Mouse (Mus musculus) MEL (cell line): ENCODE results near the gene Cpeb2. TPM values are rescaled to one million over a fixed set of nuclear protein-coding genes. Genes with fewer than 3 reads are reported as not detected.

Experiments
- DNase-seq: peaks from one replicate; pipeline ENCODE4 v3.0.0; 2011; ENCODE audit warnings: low read depth, low spot score
- H3K27ac ChIP-seq: 2 replicates; pipeline ENCODE4 v1.5.1; 2012; ENCODE audit warnings: low read depth, mild to moderate bottlenecking, control low read depth, low read length, moderate library complexity; ENCODE audit not compliant: control insufficient read depth
- H3K27me3 ChIP-seq, 2 experiments: fragments of 150-350 bp in 1 of 2; sonication (generic) in 1 of 2; 2 replicates each; pipeline ENCODE4 v1.6.1; 2012; ENCODE audit warnings: low read length in 2 of 2, mild to moderate bottlenecking in 2 of 2, improper control_type of control experiment in 1 of 2, moderate library complexity in 1 of 2; ENCODE audit not compliant: insufficient read depth in 2 of 2, control insufficient read depth in 1 of 2
- H3K36me3 ChIP-seq, 2 experiments: 2 replicates each; pipeline ENCODE4 v1.6.1; 2012 to 2014; ENCODE audit warnings: low read length in 2 of 2, improper control_type of control experiment in 1 of 2, inconsistent platforms in 1 of 2, mild to moderate bottlenecking in 1 of 2; ENCODE audit not compliant: insufficient read depth in 2 of 2, control insufficient read depth in 1 of 2
- H3K4me1 ChIP-seq, 2 experiments: fragments of 150-350 bp in 1 of 2; sonication (generic) in 1 of 2; 2 replicates each; pipeline ENCODE4 v1.6.1; 2012; ENCODE audit warnings: low read length in 2 of 2, improper control_type of control experiment in 1 of 2, mild to moderate bottlenecking in 1 of 2; ENCODE audit not compliant: insufficient read depth in 2 of 2, control insufficient read depth in 1 of 2
- H3K4me3 ChIP-seq, 2 experiments: fragments of 150-350 bp in 1 of 2; sonication (generic) in 1 of 2; 2 replicates each; pipeline ENCODE4 v1.5.1; 2012; ENCODE audit warnings: low read depth in 2 of 2, low read length in 2 of 2, mild to moderate bottlenecking in 2 of 2, moderate library complexity in 2 of 2, control low read depth in 1 of 2, improper control_type of control experiment in 1 of 2; ENCODE audit not compliant: control insufficient read depth in 1 of 2, insufficient read depth in 1 of 2
- H3K79me2 ChIP-seq: 2 replicates; pipeline ENCODE4 v1.6.1; 2012; ENCODE audit warnings: mild to moderate bottlenecking, low read length, moderate library complexity; ENCODE audit not compliant: control insufficient read depth, poor library complexity, insufficient read depth
- H3K9ac ChIP-seq: 2 replicates; pipeline ENCODE4 v1.6.1; 2012; ENCODE audit warnings: low read depth, mild to moderate bottlenecking, control low read depth, low read length, moderate library complexity; ENCODE audit not compliant: control insufficient read depth, poor library complexity, severe bottlenecking
- H3K9me3 ChIP-seq: fragments of 150-350 bp; sonication (generic); replicated peaks from 2 replicates; pipeline ENCODE4 v1.6.1; 2012; ENCODE audit warnings: mild to moderate bottlenecking, low read length, improper control_type of control experiment, moderate library complexity; ENCODE audit not compliant: insufficient read depth
- CHD1 ChIP-seq: IDR thresholded peaks from 2 replicates; pipeline ENCODE4 v1.6.1; 2012; ENCODE audit warnings: low read depth, mild to moderate bottlenecking, inconsistent platforms, low read length, improper control_type of control experiment
- CHD2 ChIP-seq: IDR thresholded peaks from 2 replicates; pipeline ENCODE4 v1.6.1; 2011; ENCODE audit warnings: low read length, improper control_type of control experiment
- CTCF ChIP-seq, 3 experiments: IDR thresholded peaks in 2 of 3; conservative IDR thresholded peaks in 1 of 3; 2 replicates each; pipeline ENCODE4 v1.5.1; 2011 to 2012; ENCODE audit warnings: low read length in 3 of 3, low read depth in 2 of 3, mild to moderate bottlenecking in 2 of 3, improper control_type of control experiment in 1 of 3, inconsistent platforms in 1 of 3, mixed read lengths in 1 of 3, moderate library complexity in 1 of 3; ENCODE audit not compliant: control insufficient read depth in 1 of 3, insufficient read depth in 1 of 3, poor library complexity in 1 of 3, severe bottlenecking in 1 of 3
- E2F4 ChIP-seq: IDR thresholded peaks from 2 replicates; pipeline ENCODE4 v1.6.1; 2011; ENCODE audit warnings: low read depth, low read length, improper control_type of control experiment, borderline replicate concordance
- ELF1 ChIP-seq: IDR thresholded peaks from 2 replicates; pipeline ENCODE4 v1.6.1; 2014; ENCODE audit warnings: low read depth, mild to moderate bottlenecking, inconsistent platforms, low read length, improper control_type of control experiment, moderate library complexity
- EP300 ChIP-seq, 2 experiments: IDR thresholded peaks; 2 replicates each; pipeline ENCODE4 v1.6.1; 2011; ENCODE audit warnings: improper control_type of control experiment in 2 of 2, low read length in 2 of 2, low read depth in 1 of 2, mild to moderate bottlenecking in 1 of 2
- ETS1 ChIP-seq: IDR thresholded peaks from 2 replicates; pipeline ENCODE4 v1.6.1; 2012; ENCODE audit warnings: low read depth, mild to moderate bottlenecking, inconsistent platforms, low read length, improper control_type of control experiment, moderate library complexity
- GATA1 ChIP-seq: IDR thresholded peaks from 2 replicates; pipeline ENCODE4 v1.6.1; 2011; ENCODE audit warnings: low read depth, low read length, improper control_type of control experiment
- HCFC1 ChIP-seq: IDR thresholded peaks from 2 replicates; pipeline ENCODE4 v1.6.1; 2012; ENCODE audit warnings: low read depth, mild to moderate bottlenecking, inconsistent platforms, low read length, improper control_type of control experiment, moderate library complexity
- JUND ChIP-seq: IDR thresholded peaks from 2 replicates; pipeline ENCODE4 v1.6.1; 2011; ENCODE audit warnings: low read depth, mild to moderate bottlenecking, improper control_type of control experiment, low read length
- KAT2A ChIP-seq: conservative IDR thresholded peaks from 2 replicates; pipeline ENCODE4 v1.6.1; 2012; ENCODE audit warnings: low read depth, low read length, improper control_type of control experiment, inconsistent platforms
- MAFK ChIP-seq: IDR thresholded peaks from 2 replicates; pipeline ENCODE4 v1.6.1; 2011; ENCODE audit warnings: low read depth, mild to moderate bottlenecking, low read length, improper control_type of control experiment, borderline replicate concordance
- MAX ChIP-seq: IDR thresholded peaks from 2 replicates; pipeline ENCODE4 v1.6.1; 2011; ENCODE audit warnings: low read length, improper control_type of control experiment
- MXI1 ChIP-seq: IDR thresholded peaks from 2 replicates; pipeline ENCODE4 v1.6.1; 2011; ENCODE audit warnings: mild to moderate bottlenecking, low read depth, low read length, improper control_type of control experiment
- MYB ChIP-seq: IDR thresholded peaks from 2 replicates; pipeline ENCODE4 v1.6.1; 2011; ENCODE audit warnings: mild to moderate bottlenecking, low read depth, low read length, improper control_type of control experiment
- NELFE ChIP-seq: IDR thresholded peaks from 2 replicates; pipeline ENCODE4 v1.6.1; 2011; ENCODE audit warnings: low read depth, low read length, improper control_type of control experiment
- RAD21 ChIP-seq: IDR thresholded peaks from 2 replicates; pipeline ENCODE4 v1.6.1; 2011; ENCODE audit warnings: mild to moderate bottlenecking, low read depth, low read length, improper control_type of control experiment
- RCOR1 ChIP-seq: IDR thresholded peaks from 2 replicates; pipeline ENCODE4 v1.6.1; 2012; ENCODE audit warnings: low read depth, mild to moderate bottlenecking, inconsistent platforms, low read length, improper control_type of control experiment
- SIN3A ChIP-seq: IDR thresholded peaks from 2 replicates; pipeline ENCODE4 v1.6.1; 2012; ENCODE audit warnings: low read length, improper control_type of control experiment, inconsistent platforms
- SMC3 ChIP-seq: IDR thresholded peaks from 2 replicates; pipeline ENCODE4 v1.6.1; 2011; ENCODE audit warnings: low read depth, low read length, improper control_type of control experiment
- TAL1 ChIP-seq: IDR thresholded peaks from 2 replicates; pipeline ENCODE4 v1.6.1; 2012; ENCODE audit warnings: mild to moderate bottlenecking, inconsistent platforms, low read length, moderate library complexity, mixed read lengths
- TCF12 ChIP-seq: IDR thresholded peaks from 2 replicates; pipeline ENCODE4 v1.6.1; 2014; ENCODE audit warnings: low read depth, mild to moderate bottlenecking, inconsistent platforms, low read length, improper control_type of control experiment, moderate library complexity
- USF2 ChIP-seq, 2 experiments: IDR thresholded peaks; 2 replicates each; pipeline ENCODE4 v1.6.1; 2011 to 2012; ENCODE audit warnings: improper control_type of control experiment in 2 of 2, low read length in 2 of 2, borderline replicate concordance in 1 of 2, inconsistent platforms in 1 of 2, low read depth in 1 of 2, mild to moderate bottlenecking in 1 of 2; ENCODE audit not compliant: insufficient read depth in 1 of 2
- ZKSCAN1 ChIP-seq: IDR thresholded peaks from 2 replicates; pipeline ENCODE4 v1.6.1; 2012; ENCODE audit warnings: low read depth, mild to moderate bottlenecking, inconsistent platforms, low read length, improper control_type of control experiment, moderate library complexity
- ZNF384 ChIP-seq: IDR thresholded peaks from 2 replicates; pipeline ENCODE4 v1.6.1; 2012; ENCODE audit warnings: low read depth, mild to moderate bottlenecking, inconsistent platforms, low read length, improper control_type of control experiment
- polyA plus RNA-seq, 2 experiments: library from polyadenylated mRNA; stranded (reverse) in 1 of 2; unstranded in 1 of 2; fragments of >175 nt in 1 of 2; fragments of >200 nt in 1 of 2; gene quantifications; 2 replicates each; pipeline versions ENCODE4 v1.2.1 to v1.2.4; 2012; ENCODE audit warnings: low replicate concordance in 2 of 2, low read depth in 1 of 2; ENCODE audit not compliant: insufficient read length in 2 of 2, insufficient read depth in 1 of 2, missing spikeins in 1 of 2
- total RNA-seq: library from RNA; depleted of rRNA; stranded (reverse); fragments of 300-350 nt; gene quantifications from 2 replicates; pipeline ENCODE4 v1.2.3, GENCODE M21; 2012

Cpeb2 gene
- total and polyA plus RNA-seq, 3 experiments: 0.69 to 2.0 TPM; not detected in 1

DNA sequence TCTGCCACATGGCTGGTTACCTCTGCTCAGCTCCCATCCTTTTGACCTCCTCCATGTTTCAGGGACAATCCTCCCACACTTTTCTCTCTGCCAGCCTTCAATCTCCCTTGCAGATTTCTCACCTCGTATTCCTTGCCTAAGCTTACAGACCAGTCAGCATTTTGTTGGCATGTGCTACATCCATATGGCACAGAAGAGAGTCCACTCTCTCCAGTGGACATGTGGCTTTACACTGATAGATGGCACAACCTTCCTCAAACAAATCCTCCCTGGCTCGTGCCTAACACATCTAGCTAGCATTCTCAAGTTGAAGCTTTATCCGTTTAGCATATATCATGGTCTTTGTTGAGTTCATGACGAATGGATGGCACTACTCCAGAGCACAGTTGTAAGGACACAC lies 32.3 kb upstream of the Cpeb2 start:
- no peaks in the 10 kb centered on the region for H3K4me1 ChIP-seq
- H3K9me3 ChIP-seq: no peaks in the 10 kb centered on the region
- no peaks in the 10 kb centered on the region for H3K36me3 ChIP-seq
- H3K79me2 ChIP-seq: no peaks in the 10 kb centered on the region
- no peak overlapping the region for H3K27ac ChIP-seq
- H3K4me3 ChIP-seq: no peak overlapping the region
- TF ChIP-seq ELF1 (no peak), TCF12 (no peak), E2F4 (no peak), CHD2 (no peak), MAX (no peak), TAL1 (no peak), MAFK (no peak), SMC3 (no peak), EP300 (IDR thresholded peaks at IDR 0.05; ENCODE audit: low read depth in 1 of 2, low read length in 2 of 2) (no peak), MYB (no peak), ZKSCAN1 (no peak), CHD1 (no peak), HCFC1 (no peak)
- no peak for DNase-seq
- H3K27me3 ChIP-seq: peaks cover 0 to 6% of the 10 kb centered on the region in 2 experiments; a peak in 2 of 4 replicates
- no peak overlapping the region for H3K9ac ChIP-seq

DNA sequence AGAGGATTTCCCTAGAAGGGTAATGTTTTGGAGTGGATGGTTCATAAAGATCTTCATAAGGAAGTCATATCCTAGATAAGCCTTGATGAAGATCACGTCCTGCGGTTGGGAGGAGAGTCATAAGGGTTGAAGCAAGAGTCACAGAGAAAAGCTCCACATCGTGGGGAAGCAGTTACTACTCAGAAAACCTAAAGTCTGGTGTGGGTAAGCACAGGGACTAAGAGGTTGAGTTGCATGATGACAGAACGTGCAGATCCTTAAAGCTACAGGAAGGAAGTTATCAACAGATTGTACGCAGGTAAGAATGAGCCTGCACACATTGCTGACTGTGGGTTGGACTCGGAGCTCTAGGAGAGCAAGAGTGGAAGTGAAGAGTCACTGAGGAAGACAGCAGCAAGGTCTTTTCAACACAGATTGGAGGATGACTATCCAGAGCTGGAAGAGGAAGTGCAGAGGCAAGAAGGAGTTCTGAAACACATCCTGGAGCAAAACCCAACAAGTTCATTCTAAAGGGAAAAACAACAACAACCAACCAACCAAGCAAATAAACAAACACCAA lies 26.4 kb upstream of the Cpeb2 start:
- Histone ChIP-seq H3K27me3 (no peaks in the 10 kb centered on the region), H3K4me1 (0 out of 4 replicates have a peak, but pooled peaks cover 0 to 2% of the 10 kb centered on the region in 2 experiments), H3K27ac (no peak overlapping the region), H3K4me3 (no peak overlapping the region), H3K79me2 (no peaks in the 10 kb centered on the region), H3K36me3 (no peaks in the 10 kb centered on the region), H3K9ac (no peak overlapping the region), H3K9me3 (no peaks in the 10 kb centered on the region)
- TF ChIP-seq RAD21: no peak
- no peak for TF ChIP-seq MAX
- TF ChIP-seq SIN3A: no peak
- TF ChIP-seq MYB: no peak
- no peak for TF ChIP-seq CHD2
- no peak for TF ChIP-seq USF2 (IDR thresholded peaks at IDR 0.05; ENCODE audit: borderline replicate concordance in 1 of 2, insufficient read depth in 1 of 2, low read depth in 1 of 2, low read length in 2 of 2)
- TF ChIP-seq MAFK: no peak
- no peak for TF ChIP-seq CHD1
- no peak for TF ChIP-seq ETS1
- TF ChIP-seq RCOR1: no peak
- TF ChIP-seq TCF12: no peak
- no peak for TF ChIP-seq NELFE
- TF ChIP-seq CTCF (IDR thresholded peaks at IDR 0.05 in 2 of 3, conservative IDR thresholded peaks at IDR 0.05 in 1 of 3; ENCODE audit: control insufficient read depth in 1 of 3, insufficient read depth in 1 of 3, low read depth in 2 of 3, low read length in 3 of 3, poor library complexity in 1 of 3, severe bottlenecking in 1 of 3): no peak
- TF ChIP-seq ZNF384: no peak
- no peak for TF ChIP-seq HCFC1
- no peak for TF ChIP-seq JUND
- TF ChIP-seq KAT2A: no peak
- no peak for TF ChIP-seq GATA1
- no peak for TF ChIP-seq EP300 (IDR thresholded peaks at IDR 0.05; ENCODE audit: low read depth in 1 of 2, low read length in 2 of 2)
- no peak for TF ChIP-seq MXI1
- no peak for DNase-seq
